24 mouse cellular contexts compared by ENCODE assay signal in the genomic region with DNA sequence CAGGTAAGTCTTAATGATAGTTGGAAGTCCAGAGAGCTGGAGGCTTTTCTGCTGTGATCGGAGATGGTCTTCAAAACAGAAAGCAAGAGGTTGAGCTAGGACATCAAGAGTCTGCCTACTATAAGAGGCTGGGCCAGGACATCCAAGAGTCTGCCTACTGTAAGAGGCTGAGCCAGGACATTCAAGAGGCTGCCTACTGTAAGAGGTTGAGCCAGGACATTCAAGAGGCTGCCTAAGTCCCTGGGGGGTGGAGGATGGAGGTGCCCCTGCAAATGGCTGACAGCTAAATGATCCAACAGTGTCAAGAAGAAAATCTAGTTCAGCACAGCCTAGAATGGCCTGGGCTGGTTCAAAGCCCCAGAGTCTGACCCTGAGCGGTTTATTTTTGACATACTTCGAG.
"Had no signal": no experiment of that assay in that cellular context is flagged by ENCODE, and none has a peak within 500 bp of the region (broad histone marks: within the 10 kb centered on the region; RNA-seq: fewer than 3 reads in every experiment).

No protein-coding gene starts in this region.

- H3K4me2 ChIP-seq: limb, embryonic 15.5 days; midbrain, embryonic 11.5 days had no signal

- H3K9me3 ChIP-seq: intestine, embryonic 15.5 days; limb, embryonic 12.5 days; limb, embryonic 15.5 days; neural tube, embryonic 12.5 days; neural tube, embryonic 15.5 days had no signal

- H3K27me3 ChIP-seq: intestine, embryonic 15.5 days; limb, embryonic 15.5 days; neural tube, embryonic 12.5 days; neural tube, embryonic 15.5 days had no signal

- H3K9ac ChIP-seq: intestine, embryonic 15.5 days; limb, embryonic 12.5 days; limb, embryonic 15.5 days; neural tube, embryonic 12.5 days; neural tube, embryonic 15.5 days had no signal

- H3K27ac ChIP-seq: hindbrain, postnatal 0 days; left cerebral cortex, adult 2 months; limb, embryonic 12.5 days; limb, embryonic 15.5 days; neural tube, embryonic 12.5 days; neural tube, embryonic 15.5 days; stomach, postnatal 0 days had no signal

- ATAC-seq: hindbrain, postnatal 0 days had no signal

- H3K36me3 ChIP-seq: intestine, embryonic 15.5 days; limb, embryonic 12.5 days; limb, embryonic 15.5 days; neural tube, embryonic 12.5 days; neural tube, embryonic 15.5 days had no signal

- DNase-seq: kidney, adult 18-20 months; kidney, adult 9 months; kidney, postnatal 10 days; kidney, postnatal 36 days; layer of hippocampus, postnatal 36 days; left cerebral cortex, postnatal 4 days; lung, adult 2 months; lung, postnatal 36 days; midbrain, embryonic 14.5 days; right cerebral cortex, adult 18-20 months; right cerebral cortex, postnatal 14 days; right cerebral cortex, postnatal 4 days; thymus, adult 2 months; thymus, postnatal 14 days; thymus, postnatal 4 days had no signal

- H3K4me3 ChIP-seq: intestine, embryonic 15.5 days; left cerebral cortex, adult 2 months; limb, embryonic 12.5 days; limb, embryonic 15.5 days; neural tube, embryonic 12.5 days; neural tube, embryonic 15.5 days had no signal
